Mouse (Mus musculus): ENCODE results near the gene Fezf1.

The Fezf1 gene

GRCm38 (mm10) chr6:23248313-23249052 lies at the start of gene Fezf1:
Fezf1 (minus strand) TSS chr6:23248362.
- DNase-seq (ENCODE audit: low read depth, low spot score), result no peak

GRCm38 (mm10) chr6:23294685-23295084 lies 46.5 kb upstream of the Fezf1 start:
- no peak for DNase-seq (ENCODE audit: low read depth, low spot score)

GRCm38 (mm10) chr6:23288752-23289151 lies 40.6 kb upstream of the Fezf1 start:
- no peak for DNase-seq (ENCODE audit: low read depth, low spot score)

- no peak for DNase-seq (ENCODE audit: low read depth, low spot score)
Measured at GRCm38 (mm10) chr6:23281514-23281820, 33.3 kb upstream of the Fezf1 start.

- no peak for DNase-seq (ENCODE audit: low read depth, low spot score)
Measured at GRCm38 (mm10) chr6:23280811-23281513, 32.8 kb upstream of the Fezf1 start.

- no peak for DNase-seq (ENCODE audit: low read depth, low spot score)
Measured at GRCm38 (mm10) chr6:23273483-23273882, 25.3 kb upstream of the Fezf1 start.

- no peak for DNase-seq (ENCODE audit: low read depth, low spot score)
Measured at GRCm38 (mm10) chr6:23272979-23273378, 24.8 kb upstream of the Fezf1 start.

- no peak for DNase-seq (ENCODE audit: low read depth, low spot score)
Measured at GRCm38 (mm10) chr6:23272542-23272941, 24.4 kb upstream of the Fezf1 start.

GRCm38 (mm10) chr6:23260738-23261050 lies 12.5 kb upstream of the Fezf1 start:
- no peak for DNase-seq (ENCODE audit: low read depth, low spot score)

GRCm38 (mm10) chr6:23260016-23260737 lies 12.0 kb upstream of the Fezf1 start:
- DNase-seq (ENCODE audit: low read depth, low spot score), result no peak

- DNase-seq (ENCODE audit: low read depth, low spot score), result no peak
Measured at GRCm38 (mm10) chr6:23257981-23258380, 9.8 kb upstream of the Fezf1 start.

- DNase-seq (ENCODE audit: low read depth, low spot score), result no peak
Measured at GRCm38 (mm10) chr6:23255161-23255560, 7.0 kb upstream of the Fezf1 start.

GRCm38 (mm10) chr6:23254644-23255043 lies 6.5 kb upstream of the Fezf1 start:
- no peak for DNase-seq (ENCODE audit: low read depth, low spot score)

GRCm38 (mm10) chr6:23253353-23254311 lies 5.5 kb upstream of the Fezf1 start:
- no peak for DNase-seq (ENCODE audit: low read depth, low spot score)

GRCm38 (mm10) chr6:23252196-23253135 lies 4.3 kb upstream of the Fezf1 start:
- DNase-seq (ENCODE audit: low read depth, low spot score), result no peak

GRCm38 (mm10) chr6:23251431-23251830 lies 3.3 kb upstream of the Fezf1 start:
- no peak for DNase-seq (ENCODE audit: low read depth, low spot score)

GRCm38 (mm10) chr6:23250288-23250955 lies 2.3 kb upstream of the Fezf1 start:
- DNase-seq (ENCODE audit: low read depth, low spot score), result no peak

GRCm38 (mm10) chr6:23249616-23250287 lies 1.6 kb upstream of the Fezf1 start:
- DNase-seq (ENCODE audit: low read depth, low spot score), result no peak

- DNase-seq (ENCODE audit: low read depth, low spot score), result no peak
Measured at GRCm38 (mm10) chr6:23249053-23249401, 865 bp upstream of the Fezf1 start.
